ENCODE assay signal across 18 mouse cellular contexts in genomic region chr6:23314291-23314690, GRCm38 (mm10).
DNase-seq lines count a peak whose midpoint lies in the region; ATAC-seq and TF ChIP-seq lines count a peak whose summit lies in the region.
"Had no signal": no experiment of that assay in that cellular context is flagged by ENCODE, and none has a peak within 500 bp of the region (broad histone marks: within the 10 kb centered on the region; RNA-seq: fewer than 3 reads in every experiment).

No protein-coding gene starts in this region.

- WGBS in forebrain, embryonic 12.5 days, result 14% methylated on average over 5 of the region's 5 CpGs
- WGBS in forebrain, postnatal 0 days, result 17% methylated on average over 5 of the region's 5 CpGs

- no peaks in the 10 kb centered on the region for H3K9me3 ChIP-seq in forebrain, embryonic 12.5 days
- no peaks in the 10 kb centered on the region for H3K9me3 ChIP-seq in forebrain, postnatal 0 days (ENCODE audit: low read length)
- H3K9me3 ChIP-seq: heart, embryonic 13.5 days; hindbrain, embryonic 15.5 days had no signal

- no peak overlapping the region for H3K27ac ChIP-seq in forebrain, embryonic 12.5 days
- H3K27ac ChIP-seq in forebrain, postnatal 0 days (ENCODE audit: low read depth, low read length), result no peak overlapping the region
- H3K27ac ChIP-seq: heart, embryonic 13.5 days; hindbrain, embryonic 15.5 days had no signal

- H3K9ac ChIP-seq in forebrain, embryonic 12.5 days, result no peak overlapping the region
- H3K9ac ChIP-seq in forebrain, postnatal 0 days, result no peak overlapping the region
- H3K9ac ChIP-seq: heart, embryonic 13.5 days; hindbrain, embryonic 15.5 days had no signal

- peak; percentile 7 for DNase-seq in embryo, embryonic 11 days
- no peak for DNase-seq in embryo, embryonic 10 days (ENCODE audit: low spot score)
- DNase-seq in Muller cell, postnatal 12 days (ENCODE audit: inconsistent ontology term), result peak; percentile 51
- DNase-seq in forebrain, postnatal 0 days, result no peak
- DNase-seq in ovary, postnatal 14 days (ENCODE audit: low spot score), result no peak
- DNase-seq: adrenal gland, adult 2 months; adrenal gland, postnatal 36 days; cerebellum, adult 11 months; cerebellum, adult 8-10 months; cerebellum, postnatal 14 days; gastrocnemius, postnatal 25 days; heart, postnatal 36 days; kidney, adult 2 months had no signal

- peaks cover 23% of the 10 kb centered on the region for H3K27me3 ChIP-seq in forebrain, embryonic 12.5 days
- no peaks in the 10 kb centered on the region for H3K27me3 ChIP-seq in forebrain, postnatal 0 days (ENCODE audit: insufficient read depth, low read length)
- H3K27me3 ChIP-seq: heart, embryonic 13.5 days; hindbrain, embryonic 15.5 days had no signal

- H3K4me2 ChIP-seq in forebrain, embryonic 12.5 days, result no peak overlapping the region
- no peak overlapping the region for H3K4me2 ChIP-seq in forebrain, postnatal 0 days (ENCODE audit: low read depth)
- H3K4me2 ChIP-seq: heart, embryonic 13.5 days; hindbrain, embryonic 15.5 days had no signal

- no peak overlapping the region for H3K4me3 ChIP-seq in forebrain, embryonic 12.5 days (replicated peaks)
- no peak overlapping the region for H3K4me3 ChIP-seq in forebrain, postnatal 0 days (ENCODE audit: low read depth, low read length)
- H3K4me3 ChIP-seq: heart, embryonic 13.5 days; hindbrain, embryonic 15.5 days had no signal

- no peaks in the 10 kb centered on the region for H3K36me3 ChIP-seq in forebrain, embryonic 12.5 days (replicated peaks)
- H3K36me3 ChIP-seq in forebrain, postnatal 0 days (ENCODE audit: insufficient read depth), result no peaks in the 10 kb centered on the region
- H3K36me3 ChIP-seq: heart, embryonic 13.5 days; hindbrain, embryonic 15.5 days had no signal

- TF ChIP-seq CTCF in forebrain, postnatal 0 days (IDR thresholded peaks at IDR 0.05; ENCODE audit: low read depth), result no peak

- peaks cover 15% of the 10 kb centered on the region; the same call in 1 of the 2 replicates for H3K4me1 ChIP-seq in forebrain, embryonic 12.5 days
- H3K4me1 ChIP-seq in forebrain, postnatal 0 days (ENCODE audit: insufficient read depth), result no peaks in the 10 kb centered on the region
- H3K4me1 ChIP-seq: heart, embryonic 13.5 days; hindbrain, embryonic 15.5 days had no signal

- ATAC-seq in forebrain, embryonic 12.5 days (ENCODE audit: low FRiP score), result peak; percentile 69; the same call in 1 of the 2 replicates
- ATAC-seq in forebrain, postnatal 0 days, result peak; percentile 59; the same call in 1 of the 2 replicates
- no peak for ATAC-seq in megakaryocyte, adult 5-6 weeks (ENCODE audit: poor library complexity, severe bottlenecking)
- ATAC-seq: intestine, embryonic 16.5 days had no signal

Comparison
In these comparisons a context has a peak if more than half of its experiments do, and no peak if none do; other contexts are left out.
1. DNase-seq: peak in embryo, embryonic 11 days (single experiment) and Muller cell, postnatal 12 days (single experiment); none in embryo, embryonic 10 days (single experiment), forebrain, postnatal 0 days (single experiment) and ovary, postnatal 14 days (single experiment).